Mouse (Mus musculus): ENCODE measurements around the gene Dpm2.

Gene Dpm2

GRCm38 (mm10) chr2:32608778-32609435, 38.2 kb downstream of the Dpm2 start:
- no peak for DNase-seq (ENCODE audit: low spot score in 2 of 2)

- no peak for DNase-seq (ENCODE audit: low spot score in 2 of 2)
These were observed 40.1 kb downstream of the Dpm2 start for GRCm38 (mm10) chr2:32610610-32611229.

GRCm38 (mm10) chr2:32612274-32612673, 41.6 kb downstream of the Dpm2 start:
- DNase-seq (ENCODE audit: low spot score in 2 of 2): no peak

- no peak for DNase-seq (ENCODE audit: low spot score in 2 of 2)
These were observed 46.5 kb downstream of the Dpm2 start for GRCm38 (mm10) chr2:32617109-32617508.

GRCm38 (mm10) chr2:32617601-32618000, 46.9 kb downstream of the Dpm2 start:
- no peak for DNase-seq (ENCODE audit: low spot score in 2 of 2)

GRCm38 (mm10) chr2:32618051-32618450, 47.4 kb downstream of the Dpm2 start:
- DNase-seq (ENCODE audit: low spot score in 2 of 2): no peak

- DNase-seq (ENCODE audit: low spot score in 2 of 2): no peak
These were observed 50.2 kb downstream of the Dpm2 start for GRCm38 (mm10) chr2:32620682-32621516.

GRCm38 (mm10) chr2:32621517-32621859, 50.8 kb downstream of the Dpm2 start, which contains the start of gene Ak1:
Ak1 (plus strand) TSS chr2:32621758.
- DNase-seq (ENCODE audit: low spot score in 2 of 2): no peak

Measured in frontal cortex, postnatal 10 days (tissue).